Mouse (Mus musculus): ENCODE measurements around the gene Acvrl1. TPM values are rescaled to one million over a fixed set of nuclear protein-coding genes. Genes with fewer than 3 reads are reported as not detected.

Acvrl1 gene
- polyA plus RNA-seq, 1 experiment = 28.9 TPM

- no peak for DNase-seq (ENCODE audit: low read depth in 1 of 2, low spot score in 2 of 2)
- no peak overlapping the region for H3K27ac ChIP-seq (ENCODE audit: insufficient read depth, low read length)
- H3K4me1 ChIP-seq (ENCODE audit: control insufficient read depth, insufficient read depth, insufficient read length) = no peaks in the 10 kb centered on the region
- no peak for TF ChIP-seq CTCF (IDR thresholded peaks at IDR 0.05; ENCODE audit: extremely low read depth, insufficient read depth, insufficient read length, insufficient replicate concordance)
- no peak for TF ChIP-seq POLR2A (IDR thresholded peaks at IDR 0.05; ENCODE audit: low read depth, low read length)
- 89% methylated on average over 6 of the region's 6 CpGs for WGBS
- H3K4me3 ChIP-seq (ENCODE audit: extremely low read depth, insufficient read depth, insufficient read length) = no peak overlapping the region
- no peaks in the 10 kb centered on the region for H3K36me3 ChIP-seq (ENCODE audit: control insufficient read depth, insufficient read depth, low read length)
- H3K27me3 ChIP-seq (ENCODE audit: control insufficient read depth, insufficient read depth, low read length) = 0 out of 2 replicates have a peak, but pooled peaks cover 1% of the 10 kb centered on the region
Measured at GRCm38 (mm10) chr15:101093988-101094387, 34.3 kb upstream of the Acvrl1 start.

GRCm38 (mm10) chr15:101094979-101095378 lies 33.3 kb upstream of the Acvrl1 start:
- Histone ChIP-seq H3K27ac (ENCODE audit: insufficient read depth, low read length) (no peak overlapping the region), H3K27me3 (ENCODE audit: control insufficient read depth, insufficient read depth, low read length) (0 out of 2 replicates have a peak, but pooled peaks cover 1% of the 10 kb centered on the region), H3K4me3 (ENCODE audit: extremely low read depth, insufficient read depth, insufficient read length) (no peak overlapping the region), H3K36me3 (ENCODE audit: control insufficient read depth, insufficient read depth, low read length) (no peaks in the 10 kb centered on the region), H3K4me1 (ENCODE audit: control insufficient read depth, insufficient read depth, insufficient read length) (no peaks in the 10 kb centered on the region)
- DNase-seq (ENCODE audit: low read depth in 1 of 2, low spot score in 2 of 2) = no peak
- TF ChIP-seq POLR2A (IDR thresholded peaks at IDR 0.05; ENCODE audit: low read depth, low read length) (no peak), CTCF (IDR thresholded peaks at IDR 0.05; ENCODE audit: extremely low read depth, insufficient read depth, insufficient read length, insufficient replicate concordance) (no peak)
- WGBS = 93% methylated on average over 9 of the region's 9 CpGs

GRCm38 (mm10) chr15:101095392-101095791 lies 32.9 kb upstream of the Acvrl1 start:
- no peaks in the 10 kb centered on the region for H3K36me3 ChIP-seq (ENCODE audit: control insufficient read depth, insufficient read depth, low read length)
- 93% methylated on average over 3 of the region's 3 CpGs for WGBS
- H3K27ac ChIP-seq (ENCODE audit: insufficient read depth, low read length) = no peak overlapping the region
- H3K27me3 ChIP-seq (ENCODE audit: control insufficient read depth, insufficient read depth, low read length) = 0 out of 2 replicates have a peak, but pooled peaks cover 1% of the 10 kb centered on the region
- no peak for DNase-seq (ENCODE audit: low read depth in 1 of 2, low spot score in 2 of 2)
- no peak overlapping the region for H3K4me3 ChIP-seq (ENCODE audit: extremely low read depth, insufficient read depth, insufficient read length)
- no peak for TF ChIP-seq POLR2A (IDR thresholded peaks at IDR 0.05; ENCODE audit: low read depth, low read length)
- TF ChIP-seq CTCF (IDR thresholded peaks at IDR 0.05; ENCODE audit: extremely low read depth, insufficient read depth, insufficient read length, insufficient replicate concordance) = no peak
- H3K4me1 ChIP-seq (ENCODE audit: control insufficient read depth, insufficient read depth, insufficient read length) = no peaks in the 10 kb centered on the region

DNA sequence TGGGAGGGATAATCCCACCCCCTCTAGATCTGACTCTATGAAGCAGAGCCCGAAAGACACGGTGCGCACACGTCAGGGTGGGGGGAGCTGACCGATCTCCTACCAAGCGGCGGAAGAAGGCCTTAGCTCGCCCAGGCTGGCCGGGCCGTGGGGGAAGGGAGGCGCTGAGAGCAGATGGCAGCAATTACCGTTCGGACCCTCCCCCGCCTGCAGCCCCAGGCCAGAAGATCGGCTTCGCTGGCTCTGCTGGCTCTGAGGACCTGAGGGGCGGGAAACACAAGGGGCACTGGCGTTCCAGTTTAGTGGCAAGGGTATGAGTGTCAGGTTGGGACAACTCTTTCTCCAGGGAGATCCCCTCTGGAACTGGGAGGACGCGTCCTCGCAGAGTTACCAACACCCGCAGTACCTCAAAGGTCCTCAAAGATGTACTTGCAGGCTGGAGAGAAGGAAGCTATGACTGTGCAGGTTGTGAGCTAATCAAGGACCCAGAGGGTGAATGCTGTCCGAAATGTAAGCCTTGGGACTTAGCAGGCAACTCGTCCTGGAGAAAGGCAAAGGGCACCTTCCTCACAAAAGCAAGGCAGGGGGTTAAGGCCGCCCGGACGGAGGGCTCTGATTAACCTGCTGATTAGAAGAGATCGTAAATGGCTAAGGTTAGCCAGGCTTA lies 30.2 kb upstream of the Acvrl1 start:
- no peaks in the 10 kb centered on the region for H3K36me3 ChIP-seq (ENCODE audit: control insufficient read depth, insufficient read depth, low read length)
- no peaks in the 10 kb centered on the region for H3K4me1 ChIP-seq (ENCODE audit: control insufficient read depth, insufficient read depth, insufficient read length)
- H3K4me3 ChIP-seq (ENCODE audit: extremely low read depth, insufficient read depth, insufficient read length) = no peak overlapping the region
- H3K27me3 ChIP-seq (ENCODE audit: control insufficient read depth, insufficient read depth, low read length) = 0 out of 2 replicates have a peak, but pooled peaks cover 1% of the 10 kb centered on the region
- TF ChIP-seq CTCF (IDR thresholded peaks at IDR 0.05; ENCODE audit: extremely low read depth, insufficient read depth, insufficient read length, insufficient replicate concordance) (no peak), POLR2A (IDR thresholded peaks at IDR 0.05; ENCODE audit: low read depth, low read length) (no peak)
- H3K27ac ChIP-seq (ENCODE audit: insufficient read depth, low read length) = no peak overlapping the region
- 25% methylated on average over 28 of the region's 28 CpGs for WGBS
- no peak for DNase-seq (ENCODE audit: low read depth in 1 of 2, low spot score in 2 of 2)

- no peak overlapping the region for H3K27ac ChIP-seq (ENCODE audit: insufficient read depth, low read length)
- H3K4me1 ChIP-seq (ENCODE audit: control insufficient read depth, insufficient read depth, insufficient read length) = no peaks in the 10 kb centered on the region
- H3K4me3 ChIP-seq (ENCODE audit: extremely low read depth, insufficient read depth, insufficient read length) = no peak overlapping the region
- DNase-seq (ENCODE audit: low read depth in 1 of 2, low spot score in 2 of 2) = no peak
- no peak for TF ChIP-seq POLR2A (IDR thresholded peaks at IDR 0.05; ENCODE audit: low read depth, low read length)
- no peak for TF ChIP-seq CTCF (IDR thresholded peaks at IDR 0.05; ENCODE audit: extremely low read depth, insufficient read depth, insufficient read length, insufficient replicate concordance)
- 0 out of 2 replicates have a peak, but pooled peaks cover 1% of the 10 kb centered on the region for H3K27me3 ChIP-seq (ENCODE audit: control insufficient read depth, insufficient read depth, low read length)
- 93% methylated on average over 3 of the region's 3 CpGs for WGBS
- no peaks in the 10 kb centered on the region for H3K36me3 ChIP-seq (ENCODE audit: control insufficient read depth, insufficient read depth, low read length)
Measured at GRCm38 (mm10) chr15:101100996-101101395, 27.3 kb upstream of the Acvrl1 start.

GRCm38 (mm10) chr15:101103605-101104304 lies 24.6 kb upstream of the Acvrl1 start:
- H3K27ac ChIP-seq (ENCODE audit: insufficient read depth, low read length) = no peak overlapping the region
- no peak for DNase-seq (ENCODE audit: low read depth in 1 of 2, low spot score in 2 of 2)
- H3K4me3 ChIP-seq (ENCODE audit: extremely low read depth, insufficient read depth, insufficient read length) = no peak overlapping the region
- no peaks in the 10 kb centered on the region for H3K27me3 ChIP-seq (ENCODE audit: control insufficient read depth, insufficient read depth, low read length)
- no peaks in the 10 kb centered on the region for H3K36me3 ChIP-seq (ENCODE audit: control insufficient read depth, insufficient read depth, low read length)
- 88% methylated on average over 9 of the region's 9 CpGs for WGBS
- no peak for TF ChIP-seq POLR2A (IDR thresholded peaks at IDR 0.05; ENCODE audit: low read depth, low read length)
- no peak for TF ChIP-seq CTCF (IDR thresholded peaks at IDR 0.05; ENCODE audit: extremely low read depth, insufficient read depth, insufficient read length, insufficient replicate concordance)
- no peaks in the 10 kb centered on the region for H3K4me1 ChIP-seq (ENCODE audit: control insufficient read depth, insufficient read depth, insufficient read length)

Data from spleen, adult 2 months (tissue).